Mouse (Mus musculus) stomach, embryonic 14.5 days (tissue): ENCODE measurements at regions not wholly inside any gene's neighbourhood (a gene's known extent, or its start where the extent isn't known, plus 50 kb on each side); places are given as distances from the start of the nearest gene placed in this dataset.
A peak's percentile ranks its signal among the peaks of the same experiment; 100 is the strongest.

Experiments used
- ATAC-seq: fragments of 200-750 bp; cut with Nextera tagmentation; 2 replicates; pipeline ENCODE4 v1.8.0; 2017; ENCODE audit warnings: low read depth, moderate TSS enrichment; ENCODE audit not compliant: insufficient number of reproducible peaks, insufficient read depth, low FRiP score
- H3K27ac ChIP-seq: fragments of 300-500 bp; sonication (generic); 2 replicates; pipeline ENCODE4 v1.5.1; 2014; ENCODE audit warnings: mild to moderate bottlenecking, low read length, moderate library complexity, mixed read lengths
- H3K27me3 ChIP-seq: fragments of 300-500 bp; sonication (generic); 2 replicates; pipeline ENCODE4 v1.6.1; 2014; ENCODE audit warnings: low read length, control low read depth, mixed read lengths; ENCODE audit not compliant: control insufficient read depth, insufficient read depth
- H3K36me3 ChIP-seq: fragments of 300-500 bp; sonication (generic); 2 replicates; pipeline ENCODE4 v1.6.1; 2014; ENCODE audit warnings: mild to moderate bottlenecking, control low read depth, low read length, moderate library complexity, mixed read lengths; ENCODE audit not compliant: control insufficient read depth, insufficient read depth
- H3K4me1 ChIP-seq: fragments of 300-500 bp; sonication (generic); 2 replicates; pipeline ENCODE4 v1.6.1; 2014; ENCODE audit warnings: low read length, control low read depth, mixed read lengths; ENCODE audit not compliant: control insufficient read depth, insufficient read depth
- H3K4me2 ChIP-seq: fragments of 300-500 bp; sonication (generic); replicated peaks from 2 replicates; pipeline ENCODE4 v1.6.1; 2014; ENCODE audit warnings: low read depth, low read length, control low read depth
- H3K4me3 ChIP-seq: fragments of 300-500 bp; sonication (generic); 2 replicates; pipeline ENCODE4 v1.5.1; 2014; ENCODE audit warnings: low read depth, low read length, control low read depth
- H3K9ac ChIP-seq: fragments of 300-500 bp; sonication (generic); replicated peaks from 2 replicates; pipeline ENCODE4 v1.6.1; 2014; ENCODE audit warnings: low read depth, mild to moderate bottlenecking, control low read depth, low read length, moderate library complexity, mixed read lengths
- H3K9me3 ChIP-seq: fragments of 300-500 bp; sonication (generic); 2 replicates; pipeline ENCODE4 v1.6.1; 2016; ENCODE audit warnings: low read depth, low read length, control low read depth; ENCODE audit not compliant: control insufficient read depth
- WGBS: fragments of 180-500 bp; shearing (Covaris S2); extraction: QIAGEN DNeasy Blood & Tissue Kit; methylation state at CpG from one replicate; pipeline ENCODE4 v1.1.7; 2014; 5-methylcytosine and 5-hydroxymethylcytosine counted together

GRCm38 (mm10) chr1:137923705-137924104 lies 251.8 kb downstream of the Ptprc start:
- ATAC-seq, result no peak
- no peak overlapping the region for H3K27ac ChIP-seq
- no peaks in the 10 kb centered on the region; the same call in 1 of the 2 replicates for H3K36me3 ChIP-seq
- H3K9ac ChIP-seq, result no peak overlapping the region
- WGBS, result 57% methylated on average over 2 of the region's 2 CpGs
- H3K9me3 ChIP-seq, result no peaks in the 10 kb centered on the region
- H3K4me2 ChIP-seq, result no peak overlapping the region
- H3K4me1 ChIP-seq, result peaks cover 21% of the 10 kb centered on the region
- H3K4me3 ChIP-seq, result no peak overlapping the region
- H3K27me3 ChIP-seq, result no peaks in the 10 kb centered on the region

GRCm38 (mm10) chr1:137922769-137923168 lies 252.7 kb downstream of the Ptprc start:
- Histone ChIP-seq H3K9me3 (no peaks in the 10 kb centered on the region), H3K36me3 (no peaks in the 10 kb centered on the region; the same call in 1 of the 2 replicates), H3K27me3 (no peaks in the 10 kb centered on the region), H3K27ac (peak overlapping the region; percentile 21; the same call in 1 of the 2 replicates), H3K4me3 (no peak overlapping the region), H3K9ac (no peak overlapping the region), H3K4me1 (peaks cover 18% of the 10 kb centered on the region), H3K4me2 (no peak overlapping the region)
- no peak for ATAC-seq
- WGBS, result 69% methylated on average over 7 of the region's 7 CpGs

- Histone ChIP-seq H3K4me2 (no peak overlapping the region), H3K27me3 (no peaks in the 10 kb centered on the region), H3K27ac (no peak overlapping the region), H3K9me3 (no peaks in the 10 kb centered on the region), H3K36me3 (no peaks in the 10 kb centered on the region; the same call in 1 of the 2 replicates), H3K9ac (no peak overlapping the region), H3K4me3 (no peak overlapping the region), H3K4me1 (peaks cover 8% of the 10 kb centered on the region)
- ATAC-seq, result no peak
- WGBS, result 78% methylated on average over 2 of the region's 2 CpGs
These were observed 253.9 kb downstream of the Ptprc start for GRCm38 (mm10) chr1:137921592-137921991.

- Histone ChIP-seq H3K4me2 (no peak overlapping the region), H3K9me3 (no peaks in the 10 kb centered on the region), H3K9ac (no peak overlapping the region), H3K4me3 (no peak overlapping the region), H3K27ac (no peak overlapping the region), H3K4me1 (peaks cover 3% of the 10 kb centered on the region; the same call in 1 of the 2 replicates), H3K27me3 (no peaks in the 10 kb centered on the region), H3K36me3 (no peaks in the 10 kb centered on the region; the same call in 1 of the 2 replicates)
- WGBS, result 60% methylated on average over 6 of the region's 6 CpGs
- ATAC-seq, result peak; percentile 33; the same call in 1 of the 2 replicates
These were observed 255.6 kb downstream of the Ptprc start for GRCm38 (mm10) chr1:137919739-137920563.

GRCm38 (mm10) chr1:137917449-137917848 lies 258.1 kb downstream of the Ptprc start:
- Histone ChIP-seq H3K4me1 (no peaks in the 10 kb centered on the region), H3K4me3 (no peak overlapping the region), H3K27me3 (no peaks in the 10 kb centered on the region), H3K9ac (no peak overlapping the region), H3K4me2 (no peak overlapping the region), H3K36me3 (no peaks in the 10 kb centered on the region; the same call in 1 of the 2 replicates), H3K9me3 (no peaks in the 10 kb centered on the region), H3K27ac (no peak overlapping the region)
- WGBS, result 69% methylated on average over 1 of the region's 1 CpGs
- ATAC-seq, result no peak

- Histone ChIP-seq H3K4me2 (no peak overlapping the region), H3K36me3 (no peaks in the 10 kb centered on the region), H3K27me3 (no peaks in the 10 kb centered on the region), H3K27ac (no peak overlapping the region), H3K4me1 (peaks cover 6% of the 10 kb centered on the region), H3K4me3 (no peak overlapping the region), H3K9ac (no peak overlapping the region), H3K9me3 (no peaks in the 10 kb centered on the region)
- WGBS, result 43% methylated on average over 5 of the region's 5 CpGs
- ATAC-seq, result no peak
These were observed 268.6 kb downstream of the Ptprc start for GRCm38 (mm10) chr1:137906883-137907282.

GRCm38 (mm10) chr1:137906477-137906876 lies 269.0 kb downstream of the Ptprc start:
- no peaks in the 10 kb centered on the region for H3K36me3 ChIP-seq
- H3K27me3 ChIP-seq, result no peaks in the 10 kb centered on the region
- H3K4me1 ChIP-seq, result peaks cover 6% of the 10 kb centered on the region
- H3K27ac ChIP-seq, result no peak overlapping the region
- H3K4me3 ChIP-seq, result no peak overlapping the region
- H3K4me2 ChIP-seq, result no peak overlapping the region
- H3K9ac ChIP-seq, result no peak overlapping the region
- WGBS, result 48% methylated on average over 3 of the region's 3 CpGs
- ATAC-seq, result no peak
- H3K9me3 ChIP-seq, result no peaks in the 10 kb centered on the region

GRCm38 (mm10) chr1:137905566-137905965 lies 269.9 kb downstream of the Ptprc start:
- no peak overlapping the region for H3K9ac ChIP-seq
- 57% methylated on average over 5 of the region's 5 CpGs for WGBS
- peaks cover 6% of the 10 kb centered on the region for H3K4me1 ChIP-seq
- no peaks in the 10 kb centered on the region for H3K9me3 ChIP-seq
- H3K4me2 ChIP-seq, result no peak overlapping the region
- H3K27ac ChIP-seq, result no peak overlapping the region
- ATAC-seq, result no peak
- no peak overlapping the region for H3K4me3 ChIP-seq
- H3K27me3 ChIP-seq, result no peaks in the 10 kb centered on the region
- no peaks in the 10 kb centered on the region for H3K36me3 ChIP-seq
